Mouse (Mus musculus) testis, postnatal 10 days (tissue): ENCODE data around the gene Duxbl2.
"Not testable (repeated sequence)": the region's sequence is repeated elsewhere in the genome, so short reads cannot be mapped to it uniquely, and the experiment has no call there.

ENCODE experiments used
- DNase-seq: peaks from one replicate; pipeline ENCODE4 v3.0.0; 2021; ENCODE audit warnings: low spot score

The Duxbl2 gene

DNA sequence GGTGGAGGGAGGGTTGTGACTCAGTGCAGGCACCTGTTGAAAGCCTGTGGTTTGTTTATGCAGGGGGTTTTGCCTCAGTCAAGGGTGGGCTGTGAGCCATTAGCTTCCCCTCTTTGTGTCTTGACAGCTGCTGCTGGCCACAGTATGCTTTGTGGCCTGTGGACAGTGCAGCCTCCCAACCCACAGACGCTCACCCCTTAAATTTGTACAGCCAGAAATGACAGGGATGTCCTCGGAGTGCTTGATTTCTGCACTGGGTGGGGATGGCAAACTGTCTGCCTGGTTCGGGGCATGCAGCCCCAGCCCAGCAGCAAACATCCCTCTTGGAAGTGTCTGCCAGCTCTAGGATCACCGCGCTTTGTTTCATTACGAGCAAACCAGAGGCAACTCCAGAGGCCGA, at the start of gene Duxbl2:
TSS of gene Duxbl2 (plus strand) at position 200 of the 400 bp plus-strand sequence.
- DNase-seq = not testable (repeated sequence)

DNA sequence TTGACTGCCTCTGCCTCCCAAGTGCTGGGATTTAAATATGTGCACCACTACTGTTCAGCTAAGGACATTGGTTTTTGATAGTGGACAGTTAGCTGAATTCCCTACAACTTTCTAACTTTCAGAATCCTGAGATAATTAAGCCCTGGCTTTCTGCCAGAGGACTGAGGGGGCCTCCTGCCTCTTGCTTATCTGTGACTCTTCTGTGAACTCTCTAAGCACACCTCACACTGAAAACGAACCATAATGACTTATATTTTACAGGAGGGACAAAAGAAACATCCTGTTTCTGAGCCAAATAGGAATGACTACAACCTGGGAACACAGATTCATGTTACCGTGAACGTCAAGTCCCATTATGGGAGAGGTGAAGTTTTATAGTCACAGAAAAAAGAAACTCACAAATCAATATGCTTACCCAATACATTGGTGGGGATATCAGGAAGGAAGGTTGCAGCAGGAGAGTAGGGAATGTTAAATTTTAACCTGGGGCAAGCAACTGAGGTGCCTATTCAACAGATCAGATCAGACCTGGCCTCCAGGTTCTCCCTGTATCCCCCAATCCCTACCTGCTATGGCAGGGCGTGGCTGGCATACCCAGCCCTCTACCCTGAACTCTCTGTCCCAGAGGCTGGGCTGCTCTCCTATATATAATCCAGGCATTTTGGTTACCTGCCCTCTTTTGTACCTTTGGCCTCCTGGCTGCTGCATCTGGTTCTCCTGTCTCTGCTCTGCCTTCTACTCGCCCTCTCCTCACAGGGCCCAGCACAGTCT, 41.3 kb upstream of the Duxbl2 start:
- DNase-seq = not testable (repeated sequence)

DNA sequence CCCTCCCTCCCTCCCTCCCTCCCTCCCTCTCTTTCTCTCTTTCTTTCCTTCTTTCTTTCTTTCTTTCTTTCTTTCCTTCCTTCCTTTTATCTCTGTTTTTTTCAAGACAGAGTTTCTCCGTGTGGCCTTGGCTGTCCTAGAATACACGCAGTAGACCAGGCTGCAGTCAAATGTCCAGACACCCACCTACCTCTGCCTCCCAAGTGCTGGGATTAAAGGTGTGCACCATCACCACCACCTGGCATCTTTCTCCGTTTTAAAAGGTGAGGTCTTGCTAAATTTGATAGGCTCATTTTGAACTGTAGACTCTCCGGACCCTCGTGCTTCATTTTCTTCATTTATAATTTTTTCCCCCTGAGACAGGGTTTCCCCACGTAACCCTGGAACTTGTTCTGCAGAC, 36.9 kb upstream of the Duxbl2 start, which contains the start of gene Cphx2:
TSS of gene Cphx2 (plus strand) at position 301 of the 400 bp plus-strand sequence.
- not testable (repeated sequence) for DNase-seq

DNA sequence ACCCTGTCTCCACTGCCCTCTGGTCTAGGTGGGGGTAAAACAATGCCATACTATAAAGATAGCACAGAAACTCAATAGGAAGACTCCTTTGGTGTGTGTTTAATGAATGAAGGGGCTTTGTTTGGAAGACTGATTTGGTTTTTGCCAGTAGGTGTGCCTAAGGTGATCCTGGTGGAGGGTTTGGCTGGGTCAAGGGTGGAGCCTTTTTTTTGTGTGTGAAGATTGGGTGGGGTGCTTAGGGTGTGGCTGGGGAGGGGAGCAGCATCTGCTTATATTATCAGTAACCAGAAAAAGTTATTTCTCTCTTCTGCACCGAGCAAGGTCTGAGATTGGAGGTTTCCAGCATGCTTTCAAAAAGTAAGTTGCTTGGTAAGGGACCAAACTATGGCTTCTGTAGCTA, 36.2 kb upstream of the Duxbl2 start, which contains the start of gene Cphx3:
TSS of gene Cphx3 (plus strand) at position 301 of the 400 bp plus-strand sequence.
- DNase-seq = not testable (repeated sequence)

DNA sequence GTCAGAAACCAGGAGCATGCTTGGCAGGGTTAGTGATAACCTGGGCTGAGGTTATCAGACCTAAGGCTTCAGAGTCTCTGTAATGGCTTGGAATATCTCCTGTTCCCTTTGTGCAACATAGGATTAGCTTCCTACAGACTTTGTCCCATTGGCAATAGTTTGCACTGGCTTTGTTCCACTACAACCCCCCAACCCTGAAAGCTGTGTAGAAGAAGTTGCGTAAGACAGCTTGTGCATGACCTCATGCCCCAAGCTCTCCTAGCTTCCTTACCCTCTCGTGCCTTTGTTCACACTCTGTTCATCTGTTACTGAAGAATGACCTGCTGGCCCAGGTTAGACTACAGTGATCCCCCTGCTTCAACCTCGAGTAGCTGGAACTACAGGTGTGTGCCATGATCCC, 20.5 kb upstream of the Duxbl2 start:
- DNase-seq = not testable (repeated sequence)

DNA sequence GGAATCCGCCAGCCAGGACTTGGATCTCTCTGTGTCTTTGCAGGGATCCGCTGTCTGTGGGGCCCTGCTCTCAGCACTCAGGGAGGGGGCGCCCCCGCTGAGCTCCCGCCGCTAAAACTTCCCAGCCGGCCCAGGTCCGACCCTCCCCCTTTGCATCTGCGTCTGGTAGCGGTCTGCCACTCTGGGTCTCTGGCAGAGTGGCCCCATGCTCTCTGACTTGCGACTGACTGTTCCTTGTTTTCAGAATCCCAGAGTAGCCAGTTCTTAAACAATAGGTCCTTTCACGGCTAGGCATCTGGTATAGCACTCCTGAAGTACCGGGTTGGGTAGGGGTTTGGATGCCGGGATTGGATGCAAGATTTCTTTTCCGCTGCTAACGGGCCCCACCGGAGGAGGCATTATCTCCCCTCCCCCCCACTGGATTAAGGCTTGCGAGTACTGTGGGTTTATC, 426 bp downstream of the Duxbl2 start:
- DNase-seq = not testable (repeated sequence)

DNA sequence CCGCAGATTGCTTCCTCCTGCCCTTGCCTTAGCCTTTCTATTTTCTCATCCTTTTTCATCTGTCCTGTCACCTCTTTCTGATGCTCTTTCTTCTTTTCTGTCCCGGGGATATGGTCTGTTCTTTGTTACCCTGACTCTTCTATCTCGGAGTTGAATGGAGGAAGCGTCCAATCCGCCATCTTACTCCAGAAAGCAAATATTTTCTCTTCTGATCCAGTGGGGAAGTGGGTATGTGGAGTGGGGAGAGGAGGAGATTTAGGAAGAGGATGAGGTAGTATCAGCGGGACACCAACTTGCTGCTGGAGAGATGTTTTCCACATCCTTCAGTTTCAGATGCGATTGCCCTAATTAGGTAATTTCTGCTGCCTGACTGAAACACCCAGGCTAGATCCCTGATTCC, 946 bp downstream of the Duxbl2 start:
- DNase-seq = not testable (repeated sequence)

DNA sequence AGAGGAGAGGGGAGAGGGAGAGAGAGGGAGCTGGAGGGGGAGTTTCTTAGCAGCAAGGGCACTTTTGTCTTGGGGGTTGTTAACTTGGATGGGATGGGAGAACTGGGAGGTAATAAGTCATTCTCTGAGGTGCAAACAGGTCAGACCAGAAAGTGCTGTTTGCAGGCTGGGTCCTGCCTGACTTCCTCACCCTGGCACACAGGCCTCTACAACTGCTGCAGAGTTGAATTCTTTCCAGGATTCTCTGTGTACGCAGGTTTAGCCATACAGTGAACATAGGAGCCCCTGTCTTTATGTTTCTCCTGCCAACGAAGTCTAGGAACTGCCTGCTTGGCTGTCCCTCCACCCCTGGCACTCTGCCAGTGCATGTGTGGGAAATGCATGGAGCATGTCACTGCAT, 28.9 kb downstream of the Duxbl2 start:
- not testable (repeated sequence) for DNase-seq

DNA sequence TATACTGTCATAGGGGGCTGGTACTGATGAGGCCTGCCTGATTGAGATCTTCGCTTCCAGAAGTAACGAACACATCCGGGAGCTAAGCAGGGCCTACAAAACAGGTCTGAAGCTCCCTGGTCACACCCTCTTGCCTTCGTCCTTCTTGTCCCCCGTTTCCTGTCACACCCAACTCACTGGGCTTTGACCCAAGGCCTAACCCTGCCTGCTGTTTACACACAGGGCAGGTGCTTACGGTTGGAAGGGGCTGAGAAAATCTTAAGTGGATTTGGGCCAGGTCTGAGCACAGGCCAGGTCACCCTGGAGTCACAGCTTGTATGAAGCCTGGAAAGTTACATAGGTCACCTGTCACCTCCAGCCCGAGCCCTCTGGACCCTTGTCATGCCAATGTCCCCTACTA, 37.9 kb downstream of the Duxbl2 start:
- not testable (repeated sequence) for DNase-seq

DNA sequence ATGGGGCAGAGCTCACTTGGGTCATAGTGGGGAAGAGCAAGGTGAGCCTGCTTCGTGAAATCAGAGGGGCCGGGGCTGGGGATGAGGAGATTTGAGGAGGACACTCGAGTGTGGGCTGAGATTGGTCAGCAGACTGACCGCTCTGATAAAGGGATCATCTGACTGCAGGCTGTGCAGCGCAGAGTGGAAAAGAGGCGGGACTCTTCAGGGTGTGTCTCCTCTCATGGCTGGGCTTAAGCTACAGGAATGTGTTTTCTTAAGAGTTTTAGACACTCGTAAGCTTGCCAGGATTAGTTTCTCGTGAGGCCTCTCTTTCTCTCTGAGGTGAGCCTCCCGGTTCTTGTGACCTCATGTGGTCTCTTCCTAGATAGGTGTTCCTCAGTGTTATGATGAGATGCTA, 43.0 kb downstream of the Duxbl2 start:
- DNase-seq = not testable (repeated sequence)

DNA sequence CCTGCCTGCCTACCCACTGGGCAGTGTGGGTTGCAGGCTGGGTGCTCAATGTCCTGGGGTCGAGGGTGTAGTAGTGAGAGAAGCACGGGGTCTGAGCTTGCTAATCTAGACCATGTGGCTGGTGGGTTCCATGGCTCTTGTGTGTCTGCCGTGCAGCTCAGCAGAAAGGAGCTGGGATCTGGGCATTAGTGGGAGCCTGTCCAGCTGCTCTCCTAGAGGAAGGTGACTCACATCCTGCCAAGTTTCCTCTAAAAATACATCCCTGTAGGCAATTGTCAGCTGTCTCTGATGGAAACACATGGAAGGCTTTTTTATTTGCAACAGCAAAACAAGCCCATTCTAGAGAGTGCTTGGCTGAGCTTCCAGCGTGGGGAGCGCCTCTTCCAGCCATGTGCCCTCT, 44.3 kb downstream of the Duxbl2 start:
- DNase-seq = not testable (repeated sequence)

DNA sequence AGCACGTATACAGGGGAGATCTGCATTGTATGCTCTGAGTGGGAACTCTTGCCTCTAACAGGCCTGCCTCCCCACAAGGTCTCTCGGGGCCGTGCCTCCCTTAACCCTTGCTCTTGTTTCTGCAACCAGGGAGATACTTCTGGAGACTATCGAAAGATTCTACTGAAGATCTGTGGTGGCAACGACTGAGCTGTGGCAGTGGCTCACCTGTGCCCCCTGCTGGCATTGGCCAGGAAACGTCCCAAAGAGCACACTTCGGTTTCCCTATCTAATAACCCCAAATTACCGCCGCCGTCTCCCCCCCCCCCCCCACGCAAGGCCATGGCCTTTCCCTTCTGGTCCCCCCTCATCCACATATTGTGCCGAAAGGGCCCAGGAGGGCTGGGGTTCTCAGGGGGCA, 47.1 kb downstream of the Duxbl2 start:
- not testable (repeated sequence) for DNase-seq

DNA sequence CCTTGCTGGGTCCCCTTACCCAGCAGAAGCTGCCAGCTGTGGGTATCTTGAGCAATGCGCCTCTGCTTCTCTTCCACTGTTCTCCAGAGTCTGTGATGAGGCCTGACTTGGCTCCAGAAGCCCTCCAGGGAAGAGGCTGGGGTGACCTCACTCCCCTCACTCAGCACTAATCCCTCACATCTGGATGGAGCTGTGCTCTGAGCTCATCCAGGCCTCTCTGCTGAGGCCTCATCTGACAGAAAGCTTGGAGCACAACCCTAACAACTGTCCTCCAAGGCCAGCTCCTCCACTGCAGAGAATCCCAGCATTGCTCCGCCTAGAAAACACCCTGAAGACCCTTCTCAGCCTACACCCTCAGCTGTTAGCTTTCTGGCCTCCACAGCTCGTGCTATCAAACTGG, 55.8 kb downstream of the Duxbl2 start:
- not testable (repeated sequence) for DNase-seq

DNA sequence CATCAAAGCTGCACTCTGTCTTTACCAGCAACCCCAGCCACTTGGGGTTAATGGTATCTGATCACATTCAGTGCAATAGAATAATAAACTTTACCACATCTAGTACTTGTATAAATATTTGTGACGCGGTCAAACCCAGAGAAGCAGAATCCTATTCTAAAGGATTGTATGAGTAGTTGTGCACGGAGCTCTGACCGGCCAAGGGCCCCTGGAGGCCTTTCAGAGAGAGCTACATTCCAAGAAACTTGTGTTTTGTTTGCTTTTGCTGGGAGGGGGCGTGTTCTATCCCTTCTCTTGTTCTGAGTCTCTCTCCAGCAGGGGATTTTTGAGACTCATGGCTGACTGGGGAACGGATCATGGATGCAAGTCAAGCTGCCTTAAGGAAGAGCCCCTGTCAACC, 56.9 kb downstream of the Duxbl2 start:
- DNase-seq = not testable (repeated sequence)
